Comparison of ENCODE assay signal across 8 mouse cellular contexts in genomic region chr10:79924998-79925784, GRCm38 (mm10). TPM values are rescaled to one million over a fixed set of nuclear protein-coding genes. Genes with fewer than 3 reads are reported as not detected.
DNase-seq lines count a peak whose midpoint lies in the region; ATAC-seq lines count a peak whose summit lies in the region.

No protein-coding gene starts in this region.

- DNase-seq in NIH3T3 (ENCODE audit: low read depth) = peak; percentile 96
- peak; percentile 98 to 99 for DNase-seq in cerebellum, postnatal 14 days
- DNase-seq in gastrocnemius, adult 18-20 months (ENCODE audit: low spot score) = peak; percentile 95
- peak; percentile 80 to 96 for DNase-seq in left cerebral cortex, adult 8-10 months (ENCODE audit: low spot score in 2 of 2)
- peak; percentile 91 for DNase-seq in right cerebral cortex, adult 18-20 months
- DNase-seq in urinary bladder, postnatal 10 days (ENCODE audit: low spot score) = peak; percentile 68

- no peak overlapping the region for H3K27ac ChIP-seq in hindbrain, embryonic 16.5 days (ENCODE audit: low read depth, low read length)

- peak overlapping the region; percentile 18 for H3K4me2 ChIP-seq in hindbrain, embryonic 16.5 days (ENCODE audit: low read length)

- peaks cover 31% of the 10 kb centered on the region for H3K27me3 ChIP-seq in hindbrain, embryonic 16.5 days (replicated peaks; ENCODE audit: control insufficient read depth, insufficient read depth, low read length)

- ATAC-seq in hindbrain, embryonic 16.5 days = no peak
- ATAC-seq in megakaryocyte, adult 5-6 weeks (ENCODE audit: poor library complexity, severe bottlenecking) = peak; percentile 54

- H3K4me3 ChIP-seq in hindbrain, embryonic 16.5 days (ENCODE audit: low read length) = no peak overlapping the region

- peaks cover 39% of the 10 kb centered on the region for H3K4me1 ChIP-seq in hindbrain, embryonic 16.5 days (ENCODE audit: control insufficient read depth, insufficient read depth, low read depth, low read length)

- H3K9ac ChIP-seq in hindbrain, embryonic 16.5 days (ENCODE audit: low read depth, low read length) = no peak overlapping the region

- no peaks in the 10 kb centered on the region for H3K9me3 ChIP-seq in hindbrain, embryonic 16.5 days (ENCODE audit: control insufficient read depth, low read length)

- H3K36me3 ChIP-seq in hindbrain, embryonic 16.5 days (ENCODE audit: control insufficient read depth, insufficient read depth, low read length) = no peaks in the 10 kb centered on the region

- WGBS in hindbrain, embryonic 16.5 days = 10% methylated on average over 29 of the region's 29 CpGs

RNA-seq across cellular contexts. Expression of gene Arid3a, which starts 1.7 kb away (rescaled TPM):
- 1 to 10 TPM; 1.5 to 1.7 TPM for total RNA-seq in gastrocnemius, adult 18-20 months (2021)
- polyA plus RNA-seq in hindbrain, embryonic 16.5 days (2015; fragmentation: Nextera tagmentation; extraction: Ambion mirVana) = 1.6 and 1.7 TPM in 2 replicates
- total RNA-seq in left cerebral cortex, adult 8-10 months (2022) = 1 to 10 TPM; 5.0 to 7.8 (median 7.5) TPM
- 36.7 and 38.7 TPM in 2 replicates for total RNA-seq in megakaryocyte, adult 5-6 weeks (2015)
- total RNA-seq in megakaryocyte, adult 5-6 weeks (2017) = 59.2 and 67.8 TPM in 2 replicates

RNA-seq across cellular contexts. Expression of gene R3hdm4, which starts 4.2 kb away (rescaled TPM):
- 100 to 1,000 TPM; 114 to 115 TPM for total RNA-seq in gastrocnemius, adult 18-20 months (2021)
- polyA plus RNA-seq in hindbrain, embryonic 16.5 days (2015; fragmentation: Nextera tagmentation; extraction: Ambion mirVana) = 293 and 300 TPM in 2 replicates
- total RNA-seq in left cerebral cortex, adult 8-10 months (2022) = 100 to 1,000 TPM; 312 to 357 (median 346) TPM
- total RNA-seq in megakaryocyte, adult 5-6 weeks (2015) = 118 and 121 TPM in 2 replicates
- 92.1 and 134 TPM in 2 replicates for total RNA-seq in megakaryocyte, adult 5-6 weeks (2017)

RNA-seq across cellular contexts. Expression of gene Kiss1r, which starts 8.4 kb away (rescaled TPM):
- total RNA-seq in gastrocnemius, adult 18-20 months (2021) = under 1 TPM; 0.21 TPM
- 3.1 and 3.7 TPM in 2 replicates for polyA plus RNA-seq in hindbrain, embryonic 16.5 days (2015; fragmentation: Nextera tagmentation; extraction: Ambion mirVana)
- total RNA-seq in left cerebral cortex, adult 8-10 months (2022) = 1 to 10 TPM; 5.8 to 8.3 (median 6.4) TPM
- total RNA-seq in megakaryocyte, adult 5-6 weeks (2015) = 0.18 and 0.29 TPM in 2 replicates
- 0.26 and 0.77 TPM in 2 replicates for total RNA-seq in megakaryocyte, adult 5-6 weeks (2017)

RNA-seq across cellular contexts. Expression of gene Gm26602, which starts 14.5 kb away (rescaled TPM):
- total RNA-seq in gastrocnemius, adult 18-20 months (2021) = not detected
- polyA plus RNA-seq in hindbrain, embryonic 16.5 days (2015; fragmentation: Nextera tagmentation; extraction: Ambion mirVana) = 1.4 and 18.3 TPM in 2 replicates
- total RNA-seq in left cerebral cortex, adult 8-10 months (2022) = not detected
- total RNA-seq in megakaryocyte, adult 5-6 weeks (2015) = not detected in 2 replicates
- total RNA-seq in megakaryocyte, adult 5-6 weeks (2017) = not detected in 2 replicates

RNA-seq across cellular contexts. Expression of gene Med16, which starts 16.5 kb away (rescaled TPM):
- 10 to 100 TPM; 31.2 to 32.8 TPM for total RNA-seq in gastrocnemius, adult 18-20 months (2021)
- 48.2 and 53.8 TPM in 2 replicates for polyA plus RNA-seq in hindbrain, embryonic 16.5 days (2015; fragmentation: Nextera tagmentation; extraction: Ambion mirVana)
- 10 to 100 TPM; 51.9 to 68.0 (median 61.4) TPM for total RNA-seq in left cerebral cortex, adult 8-10 months (2022)
- total RNA-seq in megakaryocyte, adult 5-6 weeks (2015) = 12.0 and 13.6 TPM in 2 replicates
- total RNA-seq in megakaryocyte, adult 5-6 weeks (2017) = 17.5 and 18.0 TPM in 2 replicates

Comparison
In these comparisons a context has a peak if more than half of its experiments do, and no peak if none do; other contexts are left out.
1. RNA of gene Arid3a, which starts 1.7 kb away (total RNA-seq): 36.7 to 67.8 TPM in megakaryocyte, adult 5-6 weeks; 5.0 to 7.8 TPM in left cerebral cortex, adult 8-10 months and 1.5 to 1.7 TPM in gastrocnemius, adult 18-20 months; every median in the first group is over 4 times any median in the second.
2. Peak in every context shown above with its lines, with median percentiles within 50 percentile points of each other: DNase-seq.